Mouse (Mus musculus) olfactory bulb, adult 2 months (tissue): ENCODE data around the gene Galnt13. TPM values are rescaled to one million over a fixed set of nuclear protein-coding genes. Genes with fewer than 3 reads are reported as not detected.

Source experiments
- H3K27ac ChIP-seq: fragments of 200-500 bp; 2 replicates; pipeline ENCODE4 v1.5.1; 2012; ENCODE audit warnings: low read depth, low read length; ENCODE audit not compliant: insufficient read depth
- H3K4me1 ChIP-seq: fragments of 200-500 bp; 2 replicates; pipeline ENCODE4 v1.6.1; 2012; ENCODE audit warnings: low read length; ENCODE audit not compliant: control insufficient read depth, insufficient read depth
- H3K4me3 ChIP-seq: fragments of 200-500 bp; 2 replicates; pipeline ENCODE4 v1.5.1; 2012; ENCODE audit warnings: mild to moderate bottlenecking, low read depth, low read length, moderate library complexity; ENCODE audit not compliant: insufficient read depth
- CTCF ChIP-seq: fragments of 200-500 bp; IDR thresholded peaks from 2 replicates; pipeline ENCODE4 v1.5.1; 2012; ENCODE audit warnings: low read depth, mild to moderate bottlenecking, low read length, moderate library complexity; ENCODE audit not compliant: insufficient read depth
- POLR2A ChIP-seq: fragments of 200-500 bp; IDR thresholded peaks from 2 replicates; pipeline ENCODE4 v1.6.1; 2012; ENCODE audit warnings: mild to moderate bottlenecking, low read depth, low read length, moderate library complexity; ENCODE audit not compliant: insufficient read depth
- WGBS: fragments of 180-500 bp; shearing (Covaris S2); methylation state at CpG from one replicate; pipeline ENCODE4 v1.1.7; 2018; 5-methylcytosine and 5-hydroxymethylcytosine counted together
- polyA plus RNA-seq: library from polyadenylated mRNA; stranded (reverse); fragments of >200 nt; gene quantifications from 2 replicates; pipeline ENCODE4 v1.2.4, GENCODE M21; 2012; ENCODE audit warnings: low replicate concordance; ENCODE audit not compliant: missing spikeins, insufficient read depth, insufficient read length

Gene Galnt13
- polyA plus RNA-seq, 1 experiment = not detected

- Histone ChIP-seq H3K27ac (no peak overlapping the region), H3K4me1 (no peaks in the 10 kb centered on the region), H3K4me3 (no peak overlapping the region)
- 47% methylated on average over 7 of the region's 7 CpGs for whole genome bisulfite sequencing
- TF ChIP-seq CTCF = no peak
- TF ChIP-seq POLR2A = no peak
These were observed 629.6 kb downstream of the Galnt13 start for GRCm38 (mm10) chr2:55065469-55066315.

GRCm38 (mm10) chr2:55085580-55085979 lies 649.5 kb downstream of the Galnt13 start:
- TF ChIP-seq POLR2A (no peak), CTCF (no peak)
- Histone ChIP-seq H3K27ac (no peak overlapping the region), H3K4me1 (no peaks in the 10 kb centered on the region), H3K4me3 (no peak overlapping the region)
- WGBS = 100% methylated on average over 2 of the region's 2 CpGs

GRCm38 (mm10) chr2:55088034-55088433 lies 651.9 kb downstream of the Galnt13 start:
- no peak overlapping the region for H3K4me3 ChIP-seq
- WGBS = 98% methylated on average over 1 of the region's 1 CpGs
- no peak for TF ChIP-seq CTCF
- TF ChIP-seq POLR2A = no peak

GRCm38 (mm10) chr2:55090332-55090731 lies 654.2 kb downstream of the Galnt13 start:
- 17% methylated on average over 3 of the region's 3 CpGs for WGBS

More at GRCm38 (mm10) chr2:55088034-55088433, 651.9 kb downstream of the Galnt13 start:
- Histone ChIP-seq H3K27ac (no peak overlapping the region), H3K4me1 (no peaks in the 10 kb centered on the region)

GRCm38 (mm10) chr2:55091495-55091894 lies 655.4 kb downstream of the Galnt13 start:
- WGBS = 12% methylated on average over 4 of the region's 4 CpGs

More at GRCm38 (mm10) chr2:55090332-55090731, 654.2 kb downstream of the Galnt13 start:
- no peak overlapping the region for H3K27ac ChIP-seq
- H3K4me1 ChIP-seq = no peaks in the 10 kb centered on the region
- no peak overlapping the region for H3K4me3 ChIP-seq
- TF ChIP-seq POLR2A (no peak), CTCF (no peak)

GRCm38 (mm10) chr2:55099100-55099499 lies 663.0 kb downstream of the Galnt13 start:
- no peak overlapping the region for H3K27ac ChIP-seq
- 35% methylated on average over 1 of the region's 1 CpGs for WGBS
- no peak overlapping the region for H3K4me3 ChIP-seq
- no peaks in the 10 kb centered on the region for H3K4me1 ChIP-seq
- TF ChIP-seq CTCF (no peak), POLR2A (no peak)

More at GRCm38 (mm10) chr2:55091495-55091894, 655.4 kb downstream of the Galnt13 start:
- TF ChIP-seq POLR2A (no peak), CTCF (no peak)
- Histone ChIP-seq H3K4me3 (no peak overlapping the region), H3K4me1 (no peaks in the 10 kb centered on the region), H3K27ac (no peak overlapping the region)

- 75% methylated on average over 5 of the region's 5 CpGs for whole genome bisulfite sequencing
- TF ChIP-seq POLR2A = no peak
- no peak for TF ChIP-seq CTCF
- no peak overlapping the region for H3K27ac ChIP-seq
- no peak overlapping the region for H3K4me3 ChIP-seq
- H3K4me1 ChIP-seq = no peaks in the 10 kb centered on the region
These were observed 665.2 kb downstream of the Galnt13 start for GRCm38 (mm10) chr2:55101279-55101678.

- TF ChIP-seq POLR2A (no peak), CTCF (no peak)
- Histone ChIP-seq H3K27ac (no peak overlapping the region), H3K4me3 (no peak overlapping the region), H3K4me1 (no peaks in the 10 kb centered on the region)
- 92% methylated on average over 5 of the region's 5 CpGs for WGBS
These were observed 667.4 kb downstream of the Galnt13 start for GRCm38 (mm10) chr2:55103521-55103920.

- TF ChIP-seq POLR2A (no peak), CTCF (no peak)
- Histone ChIP-seq H3K4me1 (no peaks in the 10 kb centered on the region), H3K4me3 (no peak overlapping the region), H3K27ac (no peak overlapping the region)
- 68% methylated on average over 3 of the region's 3 CpGs for WGBS
These were observed 671.7 kb downstream of the Galnt13 start for GRCm38 (mm10) chr2:55107828-55108227.
